Mouse (Mus musculus) thymus, postnatal 10 days (tissue): ENCODE results near the gene St13.

Experiments used
- DNase-seq, 2 experiments: peaks; one replicate each; pipeline ENCODE4 v3.0.0; 2021; ENCODE audit warnings: low spot score in 2 of 2

St13 gene

GRCm38 (mm10) chr15:81365246-81365645 lies 34.6 kb downstream of the St13 start:
- DNase-seq: no peak

- no peak for DNase-seq
Observed at GRCm38 (mm10) chr15:81364271-81364670, 35.6 kb downstream of the St13 start.

GRCm38 (mm10) chr15:81362501-81362900 lies 37.4 kb downstream of the St13 start:
- DNase-seq: no peak

DNA sequence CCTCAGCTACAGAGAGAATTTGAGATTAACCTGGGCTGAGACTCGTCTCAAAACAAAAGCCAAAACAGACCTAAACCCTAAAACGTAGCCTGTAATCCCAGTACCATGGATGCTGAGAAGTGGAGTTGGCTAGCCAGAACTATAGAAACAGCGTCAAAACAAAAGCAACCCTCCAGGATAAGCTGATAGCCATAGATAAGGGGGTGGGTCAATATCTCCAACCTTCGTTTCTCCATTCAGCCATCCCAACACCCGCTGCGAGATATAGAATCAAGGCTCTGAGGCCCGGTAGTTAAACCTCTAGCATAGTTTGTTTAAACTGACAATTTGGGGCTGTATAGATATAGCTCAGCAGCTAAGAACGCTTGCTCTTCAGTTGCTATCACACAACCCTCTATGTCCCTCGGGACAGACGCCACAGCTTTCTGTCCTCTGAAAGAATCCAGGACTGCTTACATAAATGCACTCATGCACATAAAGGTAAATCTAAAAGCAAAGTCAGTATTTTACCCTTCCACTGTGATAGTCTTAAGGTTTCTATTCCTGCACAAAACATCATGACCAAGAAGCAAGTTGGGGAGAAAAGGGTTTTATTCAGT lies 38.4 kb downstream of the St13 start:
- no peak for DNase-seq

DNA sequence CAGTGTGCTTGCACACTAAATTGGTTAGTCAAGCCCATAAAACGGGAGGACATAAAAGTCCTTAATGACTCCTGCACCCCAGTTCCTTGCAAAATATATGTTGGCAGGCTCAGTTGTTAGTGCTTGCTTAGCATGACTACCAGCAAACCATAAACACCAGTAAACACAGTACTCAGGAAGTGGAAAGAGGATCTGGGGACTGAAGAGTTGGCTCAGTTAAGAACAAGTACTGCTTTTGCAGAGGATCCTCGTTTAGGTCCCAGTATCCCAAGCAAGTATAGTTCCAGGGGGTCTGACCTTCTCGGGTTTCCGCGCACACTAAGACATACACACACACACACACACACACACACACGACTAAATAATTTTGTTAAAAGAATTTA lies 38.9 kb downstream of the St13 start:
- peak in 1 of 2 experiments; percentile 7 for DNase-seq

DNA sequence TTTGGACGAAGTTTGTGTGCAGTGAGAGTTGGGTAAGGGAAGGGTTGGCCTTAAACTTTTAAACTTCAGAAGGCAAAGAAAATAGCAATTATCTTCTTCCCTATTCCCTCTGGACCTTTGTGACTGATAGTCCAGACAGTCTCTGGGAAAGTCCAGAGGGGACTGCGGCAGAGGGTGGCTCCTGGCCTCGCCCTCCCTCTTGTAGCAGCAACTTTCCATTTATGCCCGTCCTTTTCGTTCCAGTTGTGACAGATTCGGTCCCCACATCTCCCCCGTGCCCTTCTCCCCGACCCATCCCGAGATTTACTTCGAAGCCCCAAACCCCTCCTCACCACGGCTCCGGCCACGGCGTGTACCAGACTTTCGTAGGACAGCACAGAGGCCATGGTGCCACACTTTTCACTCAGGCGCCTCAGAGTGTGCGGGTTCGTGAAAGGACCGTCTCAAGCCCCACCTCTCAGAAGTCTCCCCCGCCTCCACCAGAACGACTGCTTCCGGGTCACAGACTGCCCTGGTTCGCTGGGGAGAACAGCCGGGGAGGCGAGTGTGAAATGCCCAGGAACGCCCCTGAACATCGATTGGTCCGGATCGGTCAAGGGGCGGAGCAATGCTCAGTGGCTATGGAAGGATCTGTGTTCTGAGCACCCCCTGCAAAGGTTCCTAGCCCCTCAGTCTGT lies 39.4 kb downstream of the St13 start, which contains the start of gene Slc25a17:
Gene Slc25a17 (minus strand): TSS at position 468 of the 677 bp plus-strand sequence.
- peak; percentile 94 to 96 for DNase-seq

DNA sequence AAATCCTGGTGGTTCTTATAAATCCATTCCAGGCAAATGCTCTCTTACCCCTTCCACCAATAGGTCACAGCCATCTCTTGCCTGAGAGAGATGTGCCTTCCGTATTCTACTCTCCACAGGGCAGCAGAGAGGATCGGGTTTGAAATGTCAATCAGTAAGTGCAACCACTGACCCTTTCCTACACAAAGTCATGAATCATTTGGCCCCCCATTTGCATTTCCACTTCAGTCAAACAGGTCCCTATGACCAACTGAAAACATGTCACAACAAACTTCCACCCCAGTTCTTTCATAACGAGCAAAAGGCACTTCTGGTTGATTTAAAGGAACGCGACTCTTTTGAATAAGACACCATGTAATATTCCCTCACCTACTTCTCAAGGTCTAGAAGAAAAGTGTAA lies 40.5 kb downstream of the St13 start:
- no peak for DNase-seq

- DNase-seq: no peak
Observed at GRCm38 (mm10) chr15:81358943-81359342, 40.9 kb downstream of the St13 start.

DNA sequence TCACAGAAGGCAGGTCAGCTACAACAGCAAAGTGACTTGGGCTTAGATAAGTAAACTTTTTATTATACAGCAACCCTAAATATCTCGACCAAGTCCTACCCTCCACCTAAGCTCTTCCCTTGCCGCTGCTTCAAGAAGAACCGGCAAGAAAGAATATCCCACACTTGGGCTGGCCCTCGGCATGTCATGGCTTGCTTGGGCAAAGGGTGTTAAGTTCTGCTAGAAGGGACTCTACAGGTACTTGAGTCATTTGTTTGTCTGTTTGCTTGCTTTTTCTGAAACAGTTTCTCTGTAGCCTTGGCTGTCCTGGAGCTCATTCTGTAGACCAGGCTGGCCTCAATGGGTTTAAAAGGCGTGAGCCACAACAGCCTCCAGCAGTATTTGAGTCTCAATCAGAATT lies 42.9 kb downstream of the St13 start:
- no peak for DNase-seq

DNA sequence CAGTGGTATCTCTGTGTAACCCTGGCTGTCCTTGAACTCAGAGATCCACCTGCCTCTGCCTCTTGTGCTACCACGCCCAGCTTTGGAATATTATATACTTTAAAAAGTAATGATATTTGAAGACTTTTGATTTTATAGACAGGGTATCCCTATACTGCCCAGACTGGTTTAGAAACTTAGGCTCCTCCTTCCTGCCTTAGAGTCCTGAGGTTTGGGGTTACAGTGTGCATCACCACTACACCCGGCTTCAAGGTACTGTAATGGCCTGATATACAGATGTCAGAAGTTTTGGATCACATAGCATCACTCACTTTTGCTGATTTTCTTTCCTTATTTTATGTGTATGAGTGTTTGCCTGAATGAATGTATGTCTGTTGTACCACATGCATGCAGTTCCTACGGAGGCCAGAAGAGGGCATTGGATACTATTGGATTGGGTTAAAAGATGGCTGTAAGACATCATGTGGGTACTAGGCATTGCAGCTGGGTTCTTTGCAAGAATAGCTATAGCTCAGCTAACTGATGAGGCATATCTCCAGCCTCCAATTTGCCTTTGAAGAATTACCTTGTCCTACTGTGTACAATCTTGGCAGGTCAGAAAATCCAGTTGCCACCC lies 44.6 kb downstream of the St13 start:
- peak; percentile 43 to 73 for DNase-seq

GRCm38 (mm10) chr15:81352638-81353037 lies 47.2 kb downstream of the St13 start:
- no peak for DNase-seq

DNA sequence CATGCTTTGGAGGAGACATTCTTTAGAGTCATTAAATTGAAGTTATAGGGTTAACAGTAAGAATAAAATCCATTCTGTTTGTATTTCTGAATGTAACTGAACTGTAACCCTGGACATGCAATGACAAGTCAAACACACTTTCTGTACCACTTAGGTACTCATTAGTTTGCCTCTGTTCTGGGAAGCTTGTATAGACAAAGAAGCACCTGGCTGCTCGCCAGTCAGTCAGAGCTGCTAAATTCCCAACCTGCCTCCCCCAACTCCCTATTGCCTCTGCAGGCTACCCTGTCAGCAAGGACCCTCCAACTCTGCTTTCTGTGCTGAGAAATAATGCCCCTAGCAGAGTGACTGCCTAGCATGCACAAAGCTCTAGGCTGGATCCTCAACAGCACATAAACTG lies 49.5 kb downstream of the St13 start:
- DNase-seq: no peak

DNA sequence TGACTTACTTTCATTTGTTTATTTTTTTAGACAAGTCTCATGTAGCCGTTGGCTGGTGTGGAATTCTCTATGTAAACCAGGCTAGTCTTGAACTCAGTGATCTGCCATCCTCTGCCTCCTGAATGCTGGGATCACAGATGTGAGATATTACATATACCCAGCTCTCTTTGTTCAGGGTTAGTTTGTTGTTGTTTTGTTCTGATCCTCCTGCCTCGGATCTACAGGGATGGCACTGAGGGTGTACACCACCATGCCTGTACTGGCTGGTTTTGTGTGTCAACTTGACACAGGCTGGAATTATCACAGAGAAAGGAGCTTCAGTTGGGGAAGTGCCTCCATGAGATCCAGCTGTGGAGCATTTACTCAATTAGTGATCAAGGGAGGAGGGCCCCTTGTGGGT lies 51.5 kb downstream of the St13 start:
- no peak for DNase-seq

- no peak for DNase-seq
Observed at GRCm38 (mm10) chr15:81347466-81347865, 52.4 kb downstream of the St13 start.

DNA sequence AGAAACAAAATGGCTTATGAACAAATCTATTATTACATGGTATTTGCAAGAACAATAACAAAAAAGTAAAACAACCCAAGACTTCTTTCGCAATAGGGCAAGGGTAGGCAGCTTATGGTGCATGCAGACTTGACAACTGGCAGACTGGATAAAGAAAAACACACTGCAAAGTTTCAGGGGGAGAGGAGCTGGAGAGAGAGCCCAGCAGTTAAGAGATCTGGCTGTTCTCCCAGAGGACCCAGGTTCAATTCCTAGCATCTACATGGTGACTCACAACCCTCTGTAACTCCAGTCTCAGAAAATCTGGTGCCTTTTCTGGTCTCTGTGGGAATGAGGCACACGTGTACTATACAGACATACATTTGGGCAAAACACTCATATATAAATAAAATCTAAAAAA lies 58.5 kb downstream of the St13 start:
- no peak for DNase-seq

GRCm38 (mm10) chr15:81339158-81339557 lies 60.7 kb downstream of the St13 start:
- no peak for DNase-seq

GRCm38 (mm10) chr15:81336466-81336865 lies 63.4 kb downstream of the St13 start:
- no peak for DNase-seq

GRCm38 (mm10) chr15:81332517-81332916 lies 67.4 kb downstream of the St13 start:
- DNase-seq: no peak

DNA sequence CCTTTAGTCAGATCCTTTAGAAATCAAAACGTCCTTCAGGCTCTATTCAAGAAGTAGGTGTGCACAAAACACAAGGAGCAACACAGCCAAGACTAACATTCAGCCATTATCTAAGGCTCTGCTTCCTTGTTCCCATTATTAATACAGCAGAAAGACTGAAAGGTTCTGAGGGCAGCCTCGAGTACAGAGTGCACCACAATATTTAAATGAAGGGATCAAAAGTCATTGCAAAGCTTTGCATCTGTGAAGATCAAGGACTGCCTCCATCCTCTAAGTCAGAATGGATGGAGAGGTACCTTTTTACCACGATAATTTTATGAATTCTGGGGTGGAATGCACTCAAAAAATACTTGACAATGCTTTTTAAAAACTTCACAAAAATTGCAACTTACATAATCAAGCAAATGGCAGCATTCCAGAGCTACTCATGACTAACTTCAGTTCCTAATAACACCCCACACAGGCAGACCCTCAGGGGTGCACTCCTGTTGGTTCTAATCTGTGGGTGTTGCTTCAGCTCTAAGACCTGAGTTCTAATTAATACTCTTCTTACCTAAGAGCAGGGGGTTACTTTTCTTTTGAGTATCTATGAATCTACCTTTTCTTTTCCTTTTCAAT lies 69.0 kb downstream of the St13 start:
- no peak for DNase-seq

DNA sequence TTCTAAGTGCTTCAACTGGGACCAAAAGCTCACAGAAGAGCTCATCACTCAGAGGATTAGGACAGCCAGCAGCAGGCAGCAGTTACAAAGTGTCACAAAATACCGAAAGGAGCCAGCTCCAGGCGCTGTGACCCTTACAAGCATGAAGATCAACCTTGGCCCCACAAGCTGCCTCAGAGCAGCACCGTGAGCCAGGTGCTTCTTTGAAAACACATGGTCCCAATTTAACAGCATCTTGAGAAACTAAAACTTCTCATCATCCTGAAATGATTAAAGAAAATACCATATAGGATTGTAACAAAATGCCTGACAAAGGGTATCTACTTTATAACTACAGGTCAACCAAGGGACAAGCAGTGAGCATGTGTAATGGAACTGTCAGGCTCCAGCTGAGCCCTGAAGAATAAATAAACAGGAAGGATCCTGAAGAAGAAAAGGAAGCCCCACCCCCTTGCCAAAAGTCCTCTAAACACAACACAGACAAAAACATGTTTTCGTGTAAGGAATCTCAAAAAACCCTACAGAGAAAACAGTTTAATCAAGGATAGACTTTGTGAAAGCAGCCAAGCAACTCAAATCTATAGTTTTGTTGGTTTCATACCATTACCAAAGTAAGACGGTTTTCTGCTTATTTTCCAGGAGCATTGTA lies 70.0 kb downstream of the St13 start:
- DNase-seq: no peak

DNA sequence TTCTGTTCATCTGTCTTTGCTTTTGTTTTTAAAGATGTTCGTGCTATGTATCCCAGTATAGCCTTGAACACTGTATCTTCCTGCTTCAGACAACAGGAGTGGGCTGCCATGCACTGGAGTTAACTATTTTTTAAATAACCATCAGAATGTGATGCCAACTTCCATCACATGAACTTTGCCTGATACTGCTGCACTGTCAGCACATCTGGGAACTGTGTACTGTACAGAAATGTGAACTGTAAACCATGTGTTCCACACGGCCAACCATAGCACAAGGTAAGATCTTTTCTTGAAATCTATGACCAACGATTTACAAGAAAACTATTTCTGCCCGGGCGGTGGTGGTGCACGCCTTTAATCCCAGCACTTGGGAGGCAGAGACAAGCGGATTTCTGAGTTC lies 72.4 kb downstream of the St13 start:
- no peak for DNase-seq

DNA sequence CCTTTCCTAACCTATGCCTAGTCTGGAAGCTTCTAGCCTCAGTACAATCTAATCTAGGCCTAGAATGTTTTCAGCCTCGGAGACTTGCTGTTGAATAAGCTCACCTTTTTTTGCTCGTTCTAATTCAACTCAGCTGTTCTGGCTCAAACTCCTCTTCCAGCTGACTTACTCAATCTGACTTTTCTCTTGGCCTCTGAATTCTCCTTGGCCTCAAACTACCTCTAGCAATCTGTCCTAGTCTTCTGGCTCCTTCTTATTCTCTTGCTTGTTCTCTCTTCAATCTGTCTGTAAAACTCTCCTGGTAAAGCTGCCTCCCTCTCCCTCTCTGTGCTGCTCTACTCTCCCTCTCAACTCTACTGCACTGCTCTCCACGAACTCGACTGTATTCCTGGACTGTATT lies 74.9 kb downstream of the St13 start:
- DNase-seq: no peak
